Mouse (Mus musculus) liver, embryonic 14.5 days (tissue): Measurements from ENCODE around the gene Arhgef17. TPM values are rescaled to one million over a fixed set of nuclear protein-coding genes. Genes with fewer than 3 reads are reported as not detected.

Experiments used
- ATAC-seq: fragments of 200-750 bp; cut with Nextera tagmentation; 2 replicates; pipeline ENCODE4 v1.8.0; 2017; ENCODE audit warnings: moderate number of reproducible peaks, mild to moderate bottlenecking, moderate library complexity; ENCODE audit not compliant: insufficient read depth
- DNase-seq, 3 experiments: peaks; one replicate each; pipeline ENCODE4 v3.0.0-alpha.2; 2012 to 2013; ENCODE audit warnings: low read depth in 3 of 3, low spot score in 3 of 3
- H3K27ac ChIP-seq: fragments of 300-500 bp; sonication (generic); 2 replicates; pipeline ENCODE4 v1.5.1; 2014; ENCODE audit warnings: moderate library complexity, mild to moderate bottlenecking, control low read depth, inconsistent platforms
- H3K27me3 ChIP-seq: fragments of 300-500 bp; sonication (generic); 2 replicates; pipeline ENCODE4 v1.6.1; 2014; ENCODE audit warnings: mild to moderate bottlenecking, low read length, moderate library complexity; ENCODE audit not compliant: control insufficient read depth, insufficient read depth
- H3K36me3 ChIP-seq: fragments of 300-500 bp; sonication (generic); replicated peaks from 2 replicates; pipeline ENCODE4 v1.6.1; 2014; ENCODE audit warnings: low read depth; ENCODE audit not compliant: control insufficient read depth, insufficient read depth
- H3K4me1 ChIP-seq, 2 experiments: fragments of 200-500 bp in 1 of 2; fragments of 300-500 bp in 1 of 2; sonication (generic) in 1 of 2; replicated peaks; 2 replicates each; pipeline ENCODE4 v1.6.1; 2012 to 2014; ENCODE audit warnings: antibody characterized with exemption in 1 of 2, inconsistent platforms in 1 of 2, low read length in 1 of 2; ENCODE audit not compliant: control insufficient read depth in 2 of 2, insufficient read depth in 2 of 2
- H3K4me2 ChIP-seq: fragments of 300-500 bp; sonication (generic); 2 replicates; pipeline ENCODE4 v1.6.1; 2014; ENCODE audit warnings: low read depth, mild to moderate bottlenecking, control low read depth, moderate library complexity
- H3K4me3 ChIP-seq, 2 experiments: fragments of 200-500 bp in 1 of 2; fragments of 300-500 bp in 1 of 2; sonication (generic) in 1 of 2; 2 replicates each; pipeline ENCODE4 v1.5.1; 2012 to 2014; ENCODE audit warnings: low read depth in 2 of 2, low read length in 2 of 2, mild to moderate bottlenecking in 2 of 2, control low read depth in 1 of 2, inconsistent platforms in 1 of 2, moderate library complexity in 1 of 2; ENCODE audit not compliant: insufficient read depth in 1 of 2
- H3K9ac ChIP-seq: fragments of 300-500 bp; sonication (generic); replicated peaks from 2 replicates; pipeline ENCODE4 v1.6.1; 2014; ENCODE audit warnings: mild to moderate bottlenecking, control low read depth, moderate library complexity
- H3K9me3 ChIP-seq: fragments of 300-500 bp; sonication (generic); 2 replicates; pipeline ENCODE4 v1.6.1; 2016; ENCODE audit warnings: low read length, mixed read lengths; ENCODE audit not compliant: control insufficient read depth
- CTCF ChIP-seq: IDR thresholded peaks from 2 replicates; pipeline ENCODE4 v1.5.1; 2016; ENCODE audit warnings: antibody characterized with exemption, low read depth, control low read depth
- EP300 ChIP-seq: IDR thresholded peaks from 2 replicates; pipeline ENCODE4 v1.6.1; 2016; ENCODE audit warnings: antibody characterized with exemption, low read depth
- WGBS: fragments of 180-500 bp; shearing (Covaris S2); extraction: QIAGEN DNeasy Blood & Tissue Kit; methylation state at CpG from one replicate; pipeline ENCODE4 v1.1.7; 2014; ENCODE audit not compliant: insufficient replicate concordance; 5-methylcytosine and 5-hydroxymethylcytosine counted together
- polyA plus RNA-seq, 2 experiments: library from polyadenylated mRNA; depleted of rRNA in 1 of 2; stranded (reverse) in 1 of 2; unstranded in 1 of 2; fragments of >200 nt; fragmentation: Nextera tagmentation in 1 of 2; extraction: Ambion mirVana in 1 of 2; gene quantifications; 2 replicates each; pipeline versions ENCODE4 v1.2.1 to v1.2.3; 2012 to 2014

Arhgef17 gene
- polyA plus RNA-seq, 2 experiments = 0.70 to 1.7 TPM

DNA sequence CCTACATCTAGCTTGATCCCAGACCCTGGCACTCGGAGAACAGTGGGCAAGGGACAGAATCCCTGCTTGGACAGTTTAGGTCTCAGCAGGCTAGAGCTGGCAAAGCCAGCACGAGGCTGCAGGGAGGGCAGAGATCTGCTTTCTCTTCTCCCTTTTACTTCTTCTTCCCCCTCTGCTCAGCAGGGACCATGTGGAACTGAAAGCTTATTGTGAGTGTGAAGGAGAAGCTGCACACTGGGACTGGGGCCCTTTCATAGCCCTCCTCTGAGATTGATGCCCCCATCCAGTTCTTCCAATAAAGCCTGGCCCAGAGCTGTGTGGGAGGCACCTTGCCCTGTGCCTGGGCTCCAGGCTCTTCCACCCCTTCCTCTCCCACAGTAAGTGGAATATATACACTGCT is 12.4 kb upstream of the Arhgef17 start:
- H3K36me3 ChIP-seq = no peaks in the 10 kb centered on the region
- no peak overlapping the region for H3K27ac ChIP-seq
- peaks cover 0 to 2% of the 10 kb centered on the region in 2 experiments; a peak in 2 of 4 replicates for H3K4me1 ChIP-seq
- H3K4me3 ChIP-seq = no peak overlapping the region
- TF ChIP-seq EP300 (no peak), CTCF (no peak)
- H3K9me3 ChIP-seq = no peaks in the 10 kb centered on the region
- H3K9ac ChIP-seq = no peak overlapping the region
- no peaks in the 10 kb centered on the region for H3K27me3 ChIP-seq
- no peak overlapping the region for H3K4me2 ChIP-seq
- ATAC-seq (no peak), DNase-seq (no peak)
- 36% methylated on average over 2 of the region's 2 CpGs for WGBS

DNA sequence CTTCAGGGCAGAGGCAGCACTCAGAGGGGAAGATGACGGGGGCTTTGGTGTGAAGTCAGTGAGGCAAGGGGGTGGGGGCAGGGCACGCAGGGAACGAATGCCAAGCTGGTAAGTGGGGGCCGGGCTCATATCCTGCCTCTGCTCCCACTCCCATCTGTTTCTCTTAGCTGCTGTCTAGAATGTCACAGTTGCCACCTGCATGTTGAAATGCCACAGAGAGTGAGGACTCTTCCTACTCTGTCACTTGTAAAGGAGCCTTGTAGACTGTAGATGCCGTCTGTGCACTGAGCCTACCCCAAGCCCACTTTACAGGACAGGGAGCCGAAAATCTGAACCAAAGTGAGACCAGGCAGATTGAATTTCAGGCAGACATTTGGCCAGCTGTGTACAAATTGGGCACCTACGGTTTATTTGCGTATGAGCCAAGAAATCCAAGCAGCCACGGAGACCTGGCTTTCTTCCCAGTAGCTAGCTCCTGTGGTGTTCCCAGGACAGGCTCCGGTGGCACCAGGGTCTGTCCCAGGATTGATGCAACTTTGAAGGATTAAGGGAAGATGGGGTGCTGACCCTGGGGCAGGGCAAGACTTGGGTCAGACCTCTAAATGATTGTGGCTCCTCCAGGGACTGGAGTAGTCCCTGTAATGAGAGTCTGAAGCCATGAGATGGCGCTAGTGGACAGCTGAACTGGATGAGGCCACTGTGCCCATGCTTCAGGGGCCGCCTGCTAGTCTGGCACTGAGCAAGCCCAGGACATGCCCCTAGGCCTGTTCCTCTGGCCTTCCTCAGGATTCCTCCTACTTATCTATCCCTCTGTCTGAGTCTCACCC is 11.1 kb upstream of the Arhgef17 start:
- ATAC-seq = peak; percentile 26; the same call in 1 of the 2 replicates

DNA sequence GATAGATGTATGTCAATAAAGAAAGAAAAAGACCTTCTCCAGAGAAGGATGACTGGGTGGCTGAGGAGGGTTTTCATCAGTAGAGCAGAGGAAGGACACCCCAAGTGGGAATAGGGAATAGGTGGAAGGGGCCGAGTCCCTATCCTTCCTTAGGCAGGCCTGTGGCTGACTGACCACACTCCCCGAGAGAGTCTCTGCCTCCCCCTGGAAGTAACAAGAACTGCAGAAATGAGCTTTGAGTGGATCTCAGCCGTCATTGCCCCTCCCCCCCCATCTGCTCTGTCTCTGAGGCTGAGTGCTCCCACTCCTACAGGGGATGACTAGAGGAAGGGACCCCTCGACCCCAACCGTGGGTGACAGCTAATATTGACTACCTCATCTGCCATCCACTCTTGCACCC is 9.3 kb upstream of the Arhgef17 start:
- no peak overlapping the region for H3K4me2 ChIP-seq
- H3K4me1 ChIP-seq = 0 out of 4 replicates have a peak, but pooled peaks cover 0 to 2% of the 10 kb centered on the region in 2 experiments
- H3K27me3 ChIP-seq = no peaks in the 10 kb centered on the region
- ATAC-seq = no peak
- WGBS = 25% methylated on average over 5 of the region's 5 CpGs
- TF ChIP-seq CTCF (no peak), EP300 (no peak)
- no peak for DNase-seq
- no peak overlapping the region for H3K9ac ChIP-seq
- no peaks in the 10 kb centered on the region for H3K9me3 ChIP-seq
- no peak overlapping the region for H3K4me3 ChIP-seq
- H3K36me3 ChIP-seq = no peaks in the 10 kb centered on the region
- H3K27ac ChIP-seq = no peak overlapping the region

More for the DNA sequence above, 11.1 kb upstream of the Arhgef17 start:
- DNase-seq = peak in 1 of 3 experiments; percentile 43
- no peak overlapping the region for H3K9ac ChIP-seq
- H3K36me3 ChIP-seq = no peaks in the 10 kb centered on the region
- no peaks in the 10 kb centered on the region for H3K9me3 ChIP-seq
- H3K27ac ChIP-seq = no peak overlapping the region
- H3K4me2 ChIP-seq = no peak overlapping the region
- 0 out of 4 replicates have a peak, but pooled peaks cover 0 to 2% of the 10 kb centered on the region in 2 experiments for H3K4me1 ChIP-seq
- 41% methylated on average over 12 of the region's 12 CpGs for WGBS
- H3K4me3 ChIP-seq = no peak overlapping the region
- H3K27me3 ChIP-seq = no peaks in the 10 kb centered on the region
- TF ChIP-seq EP300 (no peak), CTCF (peak; percentile 83)

DNA sequence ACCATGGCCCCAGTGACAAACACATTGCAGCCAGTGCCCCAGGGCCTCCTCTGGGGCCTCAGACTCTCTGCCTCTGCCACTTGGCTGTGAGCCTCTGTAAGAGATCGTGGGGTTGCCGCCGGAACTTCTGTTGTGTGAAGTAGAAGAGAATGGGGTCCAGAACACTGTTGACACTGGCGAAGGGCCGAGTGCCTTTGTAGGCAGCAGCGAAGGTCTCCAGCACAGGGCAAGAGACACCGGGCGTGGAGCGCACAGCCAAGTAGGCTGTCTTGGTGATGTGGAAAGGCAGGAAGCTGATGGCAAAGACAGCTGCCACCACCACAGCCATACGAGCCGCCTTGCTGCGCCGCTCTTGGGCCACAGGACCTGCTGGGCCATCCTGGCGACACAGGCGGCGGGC is 6.2 kb upstream of the Arhgef17 start:
- Histone ChIP-seq H3K4me2 (no peak overlapping the region), H3K4me3 (no peak overlapping the region), H3K36me3 (no peaks in the 10 kb centered on the region), H3K4me1 (no peaks in the 10 kb centered on the region), H3K9ac (no peak overlapping the region), H3K27ac (no peak overlapping the region), H3K9me3 (no peaks in the 10 kb centered on the region), H3K27me3 (no peaks in the 10 kb centered on the region; the same call in 1 of the 2 replicates)
- TF ChIP-seq CTCF (no peak), EP300 (no peak)
- DNase-seq (no peak), ATAC-seq (no peak)
- WGBS = 79% methylated on average over 16 of the region's 16 CpGs

DNA sequence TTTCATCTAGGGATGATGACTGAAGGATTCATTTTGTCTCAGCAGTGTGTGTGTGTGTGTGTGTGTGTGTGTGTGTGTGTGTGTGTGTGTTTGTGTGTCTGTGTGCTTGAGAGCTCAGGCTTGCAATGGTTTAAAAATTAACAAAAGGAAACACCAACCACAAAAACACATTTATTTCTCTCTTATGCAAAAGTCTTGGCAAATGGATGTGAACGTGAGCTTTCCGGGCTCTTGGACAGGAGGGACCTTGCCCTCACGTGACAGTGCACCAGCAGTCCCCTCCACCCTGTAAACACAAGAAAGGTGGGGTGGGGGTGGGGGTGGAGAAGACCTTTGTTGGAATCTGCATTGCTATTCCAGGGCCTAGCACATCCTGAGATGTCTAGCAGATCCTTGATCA is 5.6 kb upstream of the Arhgef17 start:
- no peak overlapping the region for H3K27ac ChIP-seq
- H3K4me1 ChIP-seq = 0 out of 4 replicates have a peak, but pooled peaks cover 0 to 3% of the 10 kb centered on the region in 2 experiments
- no peak overlapping the region for H3K9ac ChIP-seq
- TF ChIP-seq EP300 (no peak), CTCF (no peak)
- no peaks in the 10 kb centered on the region for H3K36me3 ChIP-seq
- 61% methylated on average over 3 of the region's 3 CpGs for WGBS
- H3K4me3 ChIP-seq = no peak overlapping the region
- H3K4me2 ChIP-seq = no peak overlapping the region
- peaks cover 4% of the 10 kb centered on the region; the same call in 1 of the 2 replicates for H3K27me3 ChIP-seq
- DNase-seq (no peak), ATAC-seq (no peak)
- H3K9me3 ChIP-seq = no peaks in the 10 kb centered on the region
